Mouse (Mus musculus): Measurements from ENCODE around the gene Cdk14. TPM values are rescaled to one million over a fixed set of nuclear protein-coding genes. Genes with fewer than 3 reads are reported as not detected.

Gene Cdk14
- polyA plus RNA-seq, 1 experiment = 2.6 TPM

DNA sequence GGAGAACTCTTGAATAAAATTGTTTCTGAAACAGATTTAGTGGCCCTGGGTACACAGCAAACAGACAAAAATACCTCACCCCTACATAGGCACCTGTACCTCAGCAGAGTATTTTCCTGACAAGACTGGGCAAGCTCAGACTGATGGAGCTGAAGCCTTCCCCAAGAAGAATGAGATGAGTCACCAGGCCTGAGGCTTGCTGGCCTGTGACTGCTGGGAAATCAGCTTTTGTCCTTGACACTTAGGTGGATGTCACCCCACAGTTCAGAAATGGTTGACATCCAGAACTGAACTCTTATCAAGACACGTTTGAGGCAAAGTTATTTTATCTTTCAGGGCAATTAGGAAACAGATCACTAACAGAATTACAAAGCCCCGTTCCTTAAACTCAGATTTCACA is 652.2 kb downstream of the Cdk14 start:
- no peak for TF ChIP-seq CTCF (conservative IDR thresholded peaks at IDR 0.05; ENCODE audit: insufficient read depth, insufficient read length, low read depth, low read length)
- no peak for TF ChIP-seq POLR2A (IDR thresholded peaks at IDR 0.05; ENCODE audit: low read depth, low read length)
- Histone ChIP-seq H3K36me3 (ENCODE audit: control insufficient read depth, insufficient read depth, low read length) (no peaks in the 10 kb centered on the region), H3K27ac (ENCODE audit: insufficient read depth, low read depth, low read length) (no peak overlapping the region), H3K27me3 (replicated peaks; ENCODE audit: control insufficient read depth, insufficient read depth, low read length) (no peaks in the 10 kb centered on the region), H3K4me1 (ENCODE audit: control insufficient read depth, insufficient read depth, low read length) (no peaks in the 10 kb centered on the region), H3K4me3 (ENCODE audit: insufficient read depth, low read depth, low read length) (no peak overlapping the region)
- 67% methylated on average over 2 of the region's 2 CpGs for WGBS
- DNase-seq = no peak

DNA sequence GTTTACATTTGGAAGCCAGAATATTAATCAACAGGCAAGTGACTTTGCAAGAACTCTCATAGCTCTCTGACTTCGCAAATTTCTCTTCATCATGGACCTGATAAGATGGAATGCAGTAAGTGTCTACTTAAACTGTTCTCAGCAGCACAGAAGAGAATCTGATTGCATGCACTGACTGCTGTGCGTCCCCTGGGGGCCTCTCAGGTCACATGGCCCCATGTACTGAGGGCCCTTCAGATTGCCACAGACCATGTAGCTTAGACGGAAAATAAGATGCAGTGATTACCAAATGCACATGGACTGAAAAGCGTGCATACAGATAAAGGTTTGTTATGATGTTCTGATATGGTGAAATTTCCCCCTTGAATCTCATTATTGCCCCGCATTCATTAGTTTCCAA is 653.4 kb downstream of the Cdk14 start:
- WGBS = 83% methylated on average over 5 of the region's 5 CpGs
- Histone ChIP-seq H3K27ac (ENCODE audit: insufficient read depth, low read depth, low read length) (no peak overlapping the region), H3K4me1 (ENCODE audit: control insufficient read depth, insufficient read depth, low read length) (no peaks in the 10 kb centered on the region), H3K4me3 (ENCODE audit: insufficient read depth, low read depth, low read length) (no peak overlapping the region), H3K27me3 (replicated peaks; ENCODE audit: control insufficient read depth, insufficient read depth, low read length) (no peaks in the 10 kb centered on the region), H3K36me3 (ENCODE audit: control insufficient read depth, insufficient read depth, low read length) (no peaks in the 10 kb centered on the region)
- no peak for DNase-seq
- TF ChIP-seq POLR2A (IDR thresholded peaks at IDR 0.05; ENCODE audit: low read depth, low read length) (no peak), CTCF (conservative IDR thresholded peaks at IDR 0.05; ENCODE audit: insufficient read depth, insufficient read length, low read depth, low read length) (no peak)

DNA sequence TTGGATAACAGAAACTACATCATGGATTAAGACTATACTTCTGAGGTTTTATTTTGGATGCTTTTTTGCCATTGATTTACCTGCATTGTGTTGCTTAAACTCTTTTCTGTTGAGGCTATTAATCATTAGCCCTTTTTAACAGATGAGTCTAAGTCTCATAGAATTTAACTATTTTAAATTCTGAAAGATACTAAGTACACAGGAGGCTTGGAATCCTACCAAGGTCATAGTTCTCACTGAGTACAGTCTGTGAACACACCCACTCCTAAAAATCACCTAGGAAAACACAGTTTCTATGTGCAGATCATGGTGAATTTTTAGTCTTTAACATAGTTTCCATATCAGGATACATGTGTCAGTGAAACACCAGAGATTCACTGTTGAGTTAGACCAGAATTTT is 658.2 kb downstream of the Cdk14 start:
- no peak overlapping the region for H3K27ac ChIP-seq (ENCODE audit: insufficient read depth, low read depth, low read length)
- no peaks in the 10 kb centered on the region for H3K36me3 ChIP-seq (ENCODE audit: control insufficient read depth, insufficient read depth, low read length)
- no peaks in the 10 kb centered on the region for H3K27me3 ChIP-seq (replicated peaks; ENCODE audit: control insufficient read depth, insufficient read depth, low read length)
- no peaks in the 10 kb centered on the region; the same call in 1 of the 2 replicates for H3K4me1 ChIP-seq (ENCODE audit: control insufficient read depth, insufficient read depth, low read length)
- DNase-seq = peak; percentile 83
- TF ChIP-seq CTCF (conservative IDR thresholded peaks at IDR 0.05; ENCODE audit: insufficient read depth, insufficient read length, low read depth, low read length) = no peak
- TF ChIP-seq POLR2A (IDR thresholded peaks at IDR 0.05; ENCODE audit: low read depth, low read length) = no peak
- H3K4me3 ChIP-seq (ENCODE audit: insufficient read depth, low read depth, low read length) = no peak overlapping the region

DNA sequence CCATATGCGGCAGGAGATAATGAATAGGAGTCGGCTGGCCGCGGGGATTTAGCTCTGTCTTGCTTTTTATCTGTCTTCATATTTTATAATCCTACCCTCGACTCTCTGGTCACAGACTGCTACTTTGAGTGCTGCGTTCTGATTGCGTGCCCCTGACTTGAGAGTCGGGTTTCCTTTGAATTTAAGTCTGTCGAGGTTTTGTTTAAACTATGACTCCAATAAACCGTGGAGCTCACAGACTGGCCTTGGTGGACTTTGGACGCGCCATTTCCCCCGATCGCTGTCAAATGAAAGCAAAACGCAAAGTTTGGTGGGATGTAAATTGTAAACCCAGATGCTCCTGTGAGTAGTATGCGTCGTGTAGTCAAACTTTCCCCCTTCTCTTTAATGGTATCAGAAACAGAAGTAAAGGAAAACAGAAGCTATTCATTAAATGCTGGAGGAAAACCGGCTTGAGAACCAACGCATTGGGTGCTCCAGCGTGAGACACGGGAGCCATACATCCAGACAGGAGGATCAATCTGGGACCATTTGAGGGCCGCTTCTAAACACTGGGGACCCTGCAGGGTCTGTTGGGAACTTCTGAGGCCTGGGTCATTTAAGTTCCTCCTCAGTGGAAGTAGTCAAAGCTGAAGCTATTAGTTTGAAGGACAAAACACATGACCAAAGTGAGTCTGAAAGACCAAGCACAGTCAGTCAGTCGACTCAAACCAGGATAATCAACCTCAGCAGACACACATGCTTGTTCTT is 661.6 kb downstream of the Cdk14 start:
- no peaks in the 10 kb centered on the region for H3K27me3 ChIP-seq (replicated peaks; ENCODE audit: control insufficient read depth, insufficient read depth, low read length)
- H3K4me1 ChIP-seq (ENCODE audit: control insufficient read depth, insufficient read depth, low read length) = peaks cover 3% of the 10 kb centered on the region; the same call in 1 of the 2 replicates
- no peaks in the 10 kb centered on the region for H3K36me3 ChIP-seq (ENCODE audit: control insufficient read depth, insufficient read depth, low read length)
- TF ChIP-seq CTCF (conservative IDR thresholded peaks at IDR 0.05; ENCODE audit: insufficient read depth, insufficient read length, low read depth, low read length) (no peak), POLR2A (IDR thresholded peaks at IDR 0.05; ENCODE audit: low read depth, low read length) (no peak)
- 1% methylated on average over 23 of the region's 23 CpGs for WGBS
- peak overlapping the region; percentile 88 for H3K27ac ChIP-seq (ENCODE audit: insufficient read depth, low read depth, low read length)
- peak overlapping the region; percentile 65 for H3K4me3 ChIP-seq (ENCODE audit: insufficient read depth, low read depth, low read length)
- peak; percentile 74 for DNase-seq

DNA sequence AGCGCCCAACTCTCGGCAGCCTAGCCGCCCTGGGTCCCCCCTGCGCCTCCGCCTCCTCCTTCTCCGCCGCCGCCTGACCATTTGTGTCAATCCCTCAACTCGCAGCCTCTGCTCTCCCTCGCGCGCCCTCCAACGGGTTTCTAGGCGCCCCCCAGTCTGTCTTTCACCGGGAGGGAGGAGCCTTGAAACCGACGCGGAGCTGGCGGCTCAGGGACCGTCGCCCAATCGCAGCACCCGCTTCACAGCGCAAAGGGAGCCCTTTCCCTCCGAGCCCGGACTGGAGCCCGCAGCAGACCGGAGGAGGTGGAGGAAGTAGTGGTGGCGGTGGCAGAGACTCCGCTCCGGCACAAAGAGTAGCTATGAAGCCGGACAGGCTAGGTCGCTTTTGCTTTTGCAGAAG is 662.2 kb downstream of the Cdk14 start, which contains the start of gene Fzd1:
Gene Fzd1, minus strand, starts transcription at position 134 of the 400 bp plus-strand sequence.
- H3K27ac ChIP-seq (ENCODE audit: insufficient read depth, low read depth, low read length) = peak within 1 kb of the TSS; percentile 98
- WGBS = 0% methylated on average over 29 of the region's 33 CpGs
- peak; percentile 96 for DNase-seq
- peaks cover 3% of the 10 kb centered on the region; the same call in 1 of the 2 replicates for H3K4me1 ChIP-seq (ENCODE audit: control insufficient read depth, insufficient read depth, low read length)
- TF ChIP-seq POLR2A (IDR thresholded peaks at IDR 0.05; ENCODE audit: low read depth, low read length) (peak; percentile 59), CTCF (conservative IDR thresholded peaks at IDR 0.05; ENCODE audit: insufficient read depth, insufficient read length, low read depth, low read length) (no peak)
- H3K27me3 ChIP-seq (replicated peaks; ENCODE audit: control insufficient read depth, insufficient read depth, low read length) = no peaks in the 10 kb centered on the region
- H3K4me3 ChIP-seq (ENCODE audit: insufficient read depth, low read depth, low read length) = peak within 1 kb of the TSS; percentile 65
- H3K36me3 ChIP-seq (ENCODE audit: control insufficient read depth, insufficient read depth, low read length) = no peaks in the 10 kb centered on the region

DNA sequence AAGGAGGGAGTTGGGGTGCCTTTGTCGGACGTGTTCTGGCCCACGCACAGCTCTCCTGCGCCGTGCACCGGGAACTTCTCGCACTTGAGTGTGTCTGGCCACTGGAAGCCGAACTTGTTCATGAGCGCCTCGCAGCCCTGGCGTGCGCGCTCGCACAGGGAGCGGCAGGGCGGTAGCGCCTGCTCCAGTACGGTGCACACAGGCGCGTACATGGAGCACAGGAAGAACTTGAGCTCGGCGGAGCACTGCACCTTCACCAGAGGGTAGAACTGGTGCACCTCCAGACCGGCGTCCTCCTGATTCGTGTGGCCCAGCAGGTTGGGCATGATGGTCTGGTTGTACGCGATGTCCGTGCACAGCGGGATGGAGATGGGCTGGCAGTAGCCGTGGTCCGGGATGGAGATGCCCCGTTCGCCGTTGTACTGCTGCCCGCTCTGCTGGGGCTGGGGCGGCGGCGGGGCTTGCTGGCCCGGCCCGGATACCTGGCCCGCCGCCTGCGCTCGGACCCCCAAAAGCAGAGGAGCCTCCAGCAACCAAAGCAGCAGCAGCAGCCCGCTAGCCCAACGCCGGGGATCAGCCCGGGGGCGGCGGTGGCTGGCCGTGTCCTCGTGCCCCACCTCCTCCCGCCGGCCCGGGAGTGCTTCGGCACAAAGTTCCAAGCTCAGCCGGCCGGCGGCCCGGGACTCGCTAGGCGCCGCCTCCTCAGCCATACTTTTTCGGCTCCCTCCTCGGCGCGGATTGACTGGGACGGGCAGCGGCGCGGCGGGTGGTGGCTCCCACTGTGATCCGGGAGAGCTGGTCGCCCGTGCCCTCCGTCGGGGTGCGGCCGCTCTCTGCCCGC is 663.0 kb downstream of the Cdk14 start:
- Histone ChIP-seq H3K27me3 (replicated peaks; ENCODE audit: control insufficient read depth, insufficient read depth, low read length) (no peaks in the 10 kb centered on the region), H3K4me3 (ENCODE audit: insufficient read depth, low read depth, low read length) (peak overlapping the region; percentile 65), H3K27ac (ENCODE audit: insufficient read depth, low read depth, low read length) (peak overlapping the region; percentile 98), H3K4me1 (ENCODE audit: control insufficient read depth, insufficient read depth, low read length) (peaks cover 3% of the 10 kb centered on the region; the same call in 1 of the 2 replicates), H3K36me3 (ENCODE audit: control insufficient read depth, insufficient read depth, low read length) (no peaks in the 10 kb centered on the region)
- no peak for TF ChIP-seq POLR2A (IDR thresholded peaks at IDR 0.05; ENCODE audit: low read depth, low read length)
- TF ChIP-seq CTCF (conservative IDR thresholded peaks at IDR 0.05; ENCODE audit: insufficient read depth, insufficient read length, low read depth, low read length) = no peak
- WGBS = under 1% methylated on average over 79 of the region's 80 CpGs
- DNase-seq = peak; percentile 84

Measured in kidney, adult 2 months (tissue).